Mouse (Mus musculus) layer of hippocampus, postnatal 14 days (tissue): Measurements from ENCODE around the gene Kifc3. TPM values are rescaled to one million over a fixed set of nuclear protein-coding genes. Genes with fewer than 3 reads are reported as not detected.
A peak's percentile ranks its signal among the peaks of the same experiment; 100 is the strongest.
"Not testable (repeated sequence)": the region's sequence is repeated elsewhere in the genome, so short reads cannot be mapped to it uniquely, and the experiment has no call there.

ENCODE experiments used
- DNase-seq, 2 experiments: peaks; one replicate each; pipeline ENCODE4 v3.0.0; 2021 to 2022; ENCODE audit warnings: low spot score in 2 of 2, mixed read lengths in 1 of 2
- total RNA-seq, 2 experiments: library from RNA; stranded (reverse); gene quantifications; 2 replicates each; pipeline ENCODE4 v1.2.3; 2021

Kifc3 gene
- total RNA-seq, 2 experiments from 2014 or later = 59.0 to 60.2 TPM

DNA sequence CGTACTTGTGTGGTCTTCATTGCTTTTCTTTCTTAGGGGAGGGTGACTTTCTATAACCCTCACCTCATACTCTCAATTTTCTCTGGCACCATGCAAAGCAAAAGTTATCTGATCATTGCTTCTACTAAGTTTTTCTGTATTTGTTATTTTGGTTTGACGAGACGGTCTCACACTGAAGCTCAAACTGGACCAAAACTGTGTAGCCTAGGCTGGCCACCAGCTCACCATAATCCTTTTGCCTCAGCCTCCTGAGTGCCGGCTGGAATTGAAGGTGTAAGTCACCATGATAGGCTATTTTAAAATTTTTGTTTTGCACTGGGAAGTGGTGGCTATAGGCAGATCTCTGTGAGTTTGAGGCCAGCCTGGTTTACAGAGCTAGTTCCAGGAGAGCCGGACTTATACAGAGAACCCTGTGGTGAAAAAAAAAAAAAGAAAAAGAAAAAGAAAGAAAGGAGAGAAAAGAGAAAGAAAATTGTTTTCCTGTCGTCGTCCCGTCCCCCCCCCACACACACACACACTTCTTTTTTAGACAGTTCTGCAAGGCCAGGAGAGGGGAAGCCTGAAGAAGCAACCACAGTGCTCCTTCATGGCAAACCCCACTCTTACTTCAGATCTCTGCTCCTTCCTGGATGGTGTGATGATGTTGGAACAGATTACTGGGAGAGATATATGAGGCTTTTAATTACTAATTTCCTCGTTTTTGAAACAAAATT, 870 bp upstream of the Kifc3 start:
- DNase-seq = no peak

DNA sequence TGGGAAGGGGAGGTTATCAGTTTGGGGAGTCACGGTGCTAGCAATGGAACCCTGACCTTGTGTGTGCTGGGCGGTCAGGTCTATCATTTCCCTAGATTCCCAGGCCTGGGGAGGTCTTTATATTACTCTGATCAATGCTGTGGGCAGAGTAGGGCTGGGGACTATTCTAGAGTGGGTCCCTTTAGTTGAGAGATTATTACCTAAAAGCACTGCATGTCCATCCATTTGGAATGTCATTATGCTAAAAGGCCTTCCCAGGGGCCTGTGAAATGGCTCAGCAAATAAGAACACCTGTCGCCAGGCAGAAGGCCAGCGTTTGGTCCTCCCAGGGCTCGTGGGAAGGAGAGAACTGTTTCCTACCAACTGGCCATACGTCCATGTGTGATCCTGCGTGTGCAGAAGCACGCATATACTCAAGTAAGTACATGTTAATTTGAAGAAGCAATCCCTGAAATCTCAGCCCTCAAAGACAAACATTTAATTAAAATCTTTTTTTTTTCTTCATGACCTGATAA, 499 bp downstream of the Kifc3 start:
- no peak for DNase-seq

DNA sequence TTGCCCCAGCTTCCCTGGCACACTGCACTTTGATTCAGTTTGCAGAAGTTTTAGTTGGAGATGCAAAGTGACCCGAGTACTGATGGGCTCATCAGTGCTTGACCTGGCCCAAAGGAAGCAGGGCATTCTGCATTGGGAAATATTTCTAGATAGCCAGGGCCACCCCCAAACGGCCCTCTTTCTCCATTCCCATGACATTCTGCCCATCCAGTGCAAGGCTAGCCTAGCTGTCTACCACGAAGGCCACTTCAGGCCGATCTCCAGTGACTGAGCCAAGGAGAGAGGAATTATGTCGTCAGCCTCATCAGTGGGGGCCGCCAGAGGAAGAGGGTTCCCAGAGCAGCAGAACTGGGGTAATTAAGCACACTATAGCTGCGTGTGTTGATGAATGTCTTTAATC, 1.1 kb downstream of the Kifc3 start:
- DNase-seq = no peak

DNA sequence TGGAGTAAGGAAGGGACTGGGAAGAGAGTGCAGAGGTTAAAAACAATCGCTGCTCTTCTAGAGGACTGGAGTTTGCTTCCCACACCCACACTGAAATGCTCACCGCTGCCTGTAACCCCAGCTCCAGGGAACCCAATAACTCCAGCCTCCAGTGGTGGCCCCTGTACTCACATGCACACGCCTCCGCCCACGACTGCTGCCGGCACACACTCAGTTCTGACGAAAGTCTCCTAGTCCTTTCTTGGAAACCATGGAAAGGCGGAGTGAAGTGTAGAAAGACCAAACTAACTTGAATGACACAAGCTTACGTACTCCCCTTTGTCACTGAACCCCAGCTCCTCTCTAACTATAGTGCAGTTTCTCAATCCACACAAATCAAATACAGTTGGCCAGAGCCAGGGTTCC, 2.6 kb downstream of the Kifc3 start:
- DNase-seq = no peak

DNA sequence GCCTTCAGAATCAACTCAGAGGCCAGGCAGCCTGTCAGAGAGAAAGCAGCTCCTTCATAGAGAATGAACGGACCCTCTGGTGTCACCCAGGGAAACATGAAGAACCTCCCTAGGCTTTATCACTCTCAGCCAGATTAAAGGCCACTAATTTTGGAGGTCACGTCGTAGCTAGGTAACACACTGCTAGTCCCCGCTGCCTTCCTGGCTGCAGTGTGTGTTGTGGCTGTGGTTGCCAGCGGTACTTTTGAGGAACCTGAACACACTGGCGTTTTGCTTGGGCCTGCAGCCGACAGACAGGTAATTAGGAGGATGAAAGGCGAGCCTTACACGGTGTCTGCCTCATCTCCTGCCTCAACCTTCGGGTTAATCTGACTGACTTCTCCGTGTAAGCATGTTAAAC, 6.9 kb downstream of the Kifc3 start:
- no peak for DNase-seq

DNA sequence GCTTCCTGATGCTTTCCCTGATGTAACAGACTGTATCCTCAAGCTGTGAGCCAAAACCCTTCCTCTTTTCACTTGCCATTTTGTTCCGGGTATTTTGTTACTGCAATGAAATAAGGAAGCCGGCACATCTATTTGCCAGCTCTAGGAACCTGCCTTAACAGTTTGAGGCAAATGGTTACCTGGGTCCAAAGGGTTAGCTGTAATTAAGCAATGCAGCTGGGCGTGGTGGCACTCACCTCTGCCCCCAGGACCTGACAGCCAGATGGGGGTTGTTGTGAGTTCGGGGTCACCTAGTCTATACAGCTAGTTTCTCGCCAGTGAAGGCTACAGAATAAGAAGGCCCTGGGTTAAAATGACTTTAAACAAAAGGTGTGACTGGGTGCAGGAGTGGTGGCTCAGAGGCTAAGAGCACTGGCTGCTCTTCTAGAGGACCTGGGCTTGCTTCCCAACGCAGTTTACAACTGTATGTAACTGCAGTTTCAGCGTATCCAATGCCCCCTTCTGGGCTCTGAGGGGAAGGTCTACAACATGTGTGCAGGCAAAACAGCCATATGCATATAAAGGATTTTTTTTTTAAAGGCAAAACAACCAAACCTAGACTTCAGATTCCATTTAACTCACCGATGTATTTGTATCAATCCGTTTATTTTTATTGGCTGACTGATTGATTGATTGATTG, 11.0 kb downstream of the Kifc3 start:
- no peak for DNase-seq

DNA sequence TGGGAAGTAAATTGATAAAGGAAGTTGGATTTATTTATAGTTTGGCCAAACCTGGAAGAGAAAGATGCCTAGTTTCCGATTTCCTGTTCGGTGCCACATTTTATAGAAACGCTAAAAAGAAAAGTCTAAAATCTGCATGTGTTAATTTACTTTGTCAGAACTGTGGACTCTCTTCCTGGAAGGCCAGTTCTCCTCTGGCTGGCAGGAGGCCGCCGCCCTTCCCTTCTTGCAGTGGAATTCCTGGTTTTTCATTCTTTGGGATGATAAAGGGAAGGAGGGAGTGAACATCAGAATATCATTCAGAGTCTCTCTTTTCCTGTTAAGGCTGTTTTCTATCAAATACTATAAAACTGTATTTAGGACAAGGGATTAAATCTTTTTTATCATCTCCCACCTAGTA, 15.0 kb downstream of the Kifc3 start:
- no peak for DNase-seq

DNA sequence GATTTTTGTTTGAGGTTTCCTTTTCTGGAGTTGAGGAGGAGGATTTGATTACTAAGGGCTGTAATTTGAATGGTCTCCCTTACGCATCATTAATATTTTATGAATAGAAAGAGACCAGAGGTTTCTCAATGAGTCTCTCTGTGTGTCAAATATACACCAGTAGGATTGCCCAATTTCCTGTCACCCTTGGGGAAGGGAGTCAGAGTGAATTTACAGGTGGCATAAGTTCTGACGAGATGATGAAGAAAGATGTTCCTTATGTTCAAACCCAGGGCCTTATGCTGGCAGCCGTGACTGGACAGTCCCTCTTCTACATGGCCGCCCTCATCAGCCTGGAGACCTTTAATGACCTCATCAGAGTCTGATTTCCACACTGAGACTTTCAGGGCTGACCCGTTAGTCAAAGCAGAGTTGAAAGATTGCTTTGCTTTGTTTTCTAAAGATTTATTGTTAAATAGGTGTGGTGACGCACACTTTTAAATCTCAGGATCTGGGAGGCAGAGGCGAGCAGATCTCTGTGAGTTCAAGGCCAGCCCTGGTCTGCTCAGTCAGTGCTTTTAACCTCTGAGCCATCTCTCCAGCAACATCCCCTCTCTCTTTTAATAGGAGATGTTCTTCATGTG, 16.6 kb downstream of the Kifc3 start:
- DNase-seq = no peak

DNA sequence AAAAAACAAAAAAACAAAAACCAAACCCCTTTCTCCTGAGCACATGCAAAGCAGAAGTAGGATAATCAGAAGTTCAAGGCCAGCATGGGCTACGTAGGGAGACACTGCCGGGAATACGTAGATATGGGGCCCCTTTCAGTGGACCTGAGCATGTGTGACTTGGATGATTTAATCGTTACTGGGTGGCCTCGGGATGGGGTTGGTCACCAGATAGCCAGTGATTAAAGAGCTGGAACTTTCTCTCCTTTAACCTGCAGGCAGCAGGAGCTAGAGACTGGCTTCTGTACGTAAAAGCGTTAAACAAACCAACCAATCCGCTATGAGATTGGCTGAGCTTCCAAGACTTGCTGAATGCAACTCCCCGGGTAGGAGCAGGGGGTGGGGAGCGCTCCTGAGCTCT, 17.5 kb downstream of the Kifc3 start:
- no peak for DNase-seq

DNA sequence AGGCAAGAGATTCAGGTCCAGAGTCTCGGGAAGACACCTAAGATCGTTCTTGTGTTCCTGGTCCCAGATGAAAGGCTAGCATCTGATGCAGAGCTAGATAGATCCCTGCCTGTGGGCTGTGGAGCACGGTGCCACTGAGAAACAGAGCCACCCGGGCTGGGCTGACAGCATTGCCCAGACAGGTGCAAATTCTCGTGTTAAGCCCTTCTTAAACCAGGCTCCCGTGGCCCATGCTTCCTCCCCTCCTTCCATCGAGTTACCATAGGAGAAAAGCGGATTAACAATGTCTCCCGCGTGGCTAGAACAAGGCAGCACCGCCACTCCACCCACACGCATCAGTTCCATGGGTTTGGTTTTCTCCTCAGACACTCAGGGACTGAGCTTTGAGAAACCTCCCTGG, 18.4 kb downstream of the Kifc3 start:
- no peak for DNase-seq

DNA sequence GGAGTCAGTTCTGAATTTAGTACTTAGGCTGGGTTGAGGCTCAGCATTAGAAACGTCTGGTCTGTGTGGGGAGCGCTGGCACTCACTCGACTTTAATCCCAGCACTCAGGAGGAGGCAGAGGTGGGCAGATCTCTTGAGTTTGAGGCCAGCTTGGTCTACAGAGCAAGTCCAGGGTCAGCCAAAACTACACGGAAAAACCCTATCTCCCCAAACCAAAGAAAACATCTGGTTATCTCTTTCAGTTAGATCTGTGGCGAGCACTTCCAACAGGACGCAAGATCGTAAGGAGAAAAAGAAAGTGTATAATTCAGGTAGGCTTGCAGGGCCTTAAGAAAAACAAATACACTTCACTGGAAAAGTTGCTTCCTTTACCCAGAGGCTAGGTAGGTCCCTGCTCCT, 20.8 kb downstream of the Kifc3 start:
- DNase-seq = no peak

DNA sequence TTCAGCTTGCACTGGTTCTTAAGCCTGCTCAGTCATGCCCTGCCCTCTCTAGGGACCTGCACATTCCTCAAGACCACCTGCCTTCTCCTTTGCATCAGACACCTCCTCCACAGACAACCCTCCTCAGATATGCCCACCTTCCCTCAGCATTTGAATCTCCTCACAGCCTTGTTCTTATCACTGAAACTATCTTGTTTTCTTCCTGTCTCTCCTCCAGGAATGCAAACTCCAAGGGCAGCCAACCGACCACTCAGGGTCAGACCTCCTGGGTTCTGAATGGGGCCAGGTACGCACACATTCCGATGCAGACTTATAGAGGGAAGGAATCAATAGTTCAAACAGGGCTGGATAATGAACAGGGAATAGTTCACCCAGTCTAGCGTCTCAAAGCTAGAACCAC, 24.4 kb downstream of the Kifc3 start:
- DNase-seq = no peak

DNA sequence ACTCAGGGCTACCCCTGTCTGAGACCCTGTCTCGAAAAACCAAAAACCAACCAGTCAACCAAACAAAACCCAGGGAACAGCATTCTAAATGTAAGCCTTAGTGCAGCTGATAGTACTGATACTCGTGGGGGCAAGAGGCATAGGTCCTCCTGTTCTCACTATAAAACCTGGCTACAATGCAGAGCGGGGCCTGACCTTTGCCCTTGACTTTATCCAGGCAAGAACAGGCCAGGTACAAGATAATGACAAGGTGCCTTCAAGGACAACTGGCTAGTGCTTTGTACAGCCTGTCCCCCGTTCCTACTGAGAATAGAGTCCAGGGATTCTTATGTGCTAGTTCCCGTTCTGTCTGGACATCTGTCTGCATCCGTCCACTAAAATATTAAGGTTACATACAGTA, 25.6 kb downstream of the Kifc3 start:
- DNase-seq = no peak

DNA sequence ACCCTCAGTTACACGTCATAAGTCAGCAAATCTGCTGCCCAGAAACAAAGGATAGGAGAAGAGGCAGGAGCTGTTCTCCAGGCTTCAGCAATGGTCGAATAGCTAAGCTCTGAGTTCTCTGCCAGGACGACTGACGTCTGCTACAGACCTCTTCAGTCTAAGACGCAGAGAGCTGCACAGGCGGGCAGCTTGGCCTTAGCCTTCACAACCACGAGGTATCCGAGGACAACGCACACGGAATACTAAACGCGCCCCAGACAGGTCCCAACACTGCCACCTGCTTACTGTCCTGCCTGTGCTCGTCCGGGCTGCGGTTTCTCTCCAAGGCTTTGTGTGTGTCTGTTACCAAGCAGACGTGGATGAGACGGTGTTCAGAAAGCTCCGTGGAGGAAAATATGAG, 26.8 kb downstream of the Kifc3 start:
- peak; percentile 56 to 62 for DNase-seq

DNA sequence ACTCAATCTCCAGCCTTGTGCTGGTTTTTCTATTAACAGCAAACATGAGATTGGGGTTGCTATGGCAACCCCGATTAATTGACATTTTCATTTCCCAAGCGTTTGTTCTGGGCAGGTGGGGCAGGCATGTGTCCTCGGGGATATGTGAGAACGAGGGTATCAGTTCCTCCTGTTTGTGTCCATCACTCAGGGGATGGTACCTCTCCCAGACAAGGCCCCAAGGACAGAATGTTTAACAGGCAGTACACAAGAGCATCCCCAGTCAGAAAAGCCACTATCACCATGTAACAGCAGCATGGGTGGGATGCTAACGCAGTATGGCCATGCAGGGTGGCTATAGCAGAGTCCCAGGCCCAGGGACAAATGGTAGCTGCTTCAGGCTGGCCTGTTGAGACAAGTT, 27.3 kb downstream of the Kifc3 start:
- DNase-seq = peak; percentile 46 to 66

DNA sequence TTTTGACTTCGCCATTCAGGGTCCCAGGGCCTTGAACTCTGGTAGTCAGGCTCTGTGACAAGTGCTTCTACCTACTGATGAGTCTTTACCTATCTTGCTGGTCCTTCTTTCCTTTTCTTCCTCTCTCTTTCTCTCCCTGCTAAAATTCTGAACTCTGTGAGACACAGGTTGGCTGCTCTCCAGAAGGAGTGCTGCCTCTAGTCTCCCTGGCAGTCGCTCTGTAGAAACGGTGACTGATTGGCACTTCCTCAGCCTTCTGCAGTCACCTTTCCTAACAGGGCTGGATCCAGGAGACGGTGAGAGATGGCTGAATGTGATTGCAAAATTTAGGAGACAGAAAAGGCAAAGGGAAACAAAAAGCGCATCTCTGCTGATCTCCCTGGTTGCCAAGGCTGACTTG, 30.2 kb downstream of the Kifc3 start:
- DNase-seq = no peak

DNA sequence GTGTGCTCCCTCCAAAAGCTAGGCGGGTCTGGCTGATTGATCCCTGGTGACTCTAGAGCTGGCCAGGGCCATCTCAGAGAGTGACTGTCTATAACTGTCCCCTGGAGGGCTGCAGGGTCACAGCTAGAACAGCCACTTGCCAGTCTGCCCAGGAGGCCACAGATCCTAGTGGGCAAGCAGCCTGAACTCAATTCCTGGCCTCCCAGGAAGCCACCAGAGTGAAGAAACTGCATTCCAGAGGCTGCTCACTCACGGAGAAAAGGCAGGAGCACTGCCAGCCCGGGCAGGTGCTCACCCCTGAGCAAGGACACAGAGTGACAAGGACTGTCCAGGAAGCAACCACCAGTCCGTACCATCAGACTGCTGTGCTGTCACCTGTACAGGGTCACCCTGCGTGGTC, 34.9 kb downstream of the Kifc3 start:
- no peak for DNase-seq

DNA sequence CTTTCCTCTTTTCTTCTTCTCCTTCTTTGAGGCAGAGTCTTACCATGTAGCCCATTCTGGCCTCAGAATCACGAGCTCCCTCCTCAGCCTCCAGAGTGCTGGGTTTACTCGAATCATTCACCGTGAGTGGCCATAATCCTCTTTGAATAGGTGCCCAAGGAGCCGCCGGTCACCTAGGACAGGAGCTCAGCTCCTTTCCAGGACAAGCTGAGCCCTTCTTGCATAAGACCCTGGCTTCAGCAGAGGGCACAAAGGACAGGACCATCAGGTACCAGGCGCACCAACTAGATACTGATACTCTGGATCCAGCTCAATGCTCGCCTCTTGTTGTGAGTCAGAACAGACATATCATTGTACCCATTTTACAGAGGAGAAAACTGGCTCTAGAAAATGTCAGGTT, 36.2 kb downstream of the Kifc3 start:
- DNase-seq = no peak

DNA sequence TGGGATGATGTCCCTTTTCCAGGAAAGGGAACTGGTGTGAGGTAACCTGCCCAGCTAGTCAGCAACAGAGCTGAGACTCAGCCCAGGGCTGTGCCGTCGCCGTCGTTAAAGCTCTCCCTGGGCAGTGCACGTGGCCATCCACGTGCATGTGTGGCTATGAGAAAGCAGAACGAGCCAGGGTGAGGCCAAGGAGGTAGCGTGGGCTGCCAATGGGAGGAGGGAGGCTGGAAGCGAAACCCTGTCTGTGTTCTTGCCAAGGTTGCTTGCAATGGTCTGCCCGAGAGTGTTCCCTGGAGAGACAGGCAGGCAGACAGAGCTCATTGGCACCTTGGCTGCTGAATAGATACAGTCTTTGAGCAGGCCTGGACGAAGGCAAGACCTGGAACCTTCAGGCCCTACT, 36.7 kb downstream of the Kifc3 start:
- peak; percentile 41 to 78 for DNase-seq

DNA sequence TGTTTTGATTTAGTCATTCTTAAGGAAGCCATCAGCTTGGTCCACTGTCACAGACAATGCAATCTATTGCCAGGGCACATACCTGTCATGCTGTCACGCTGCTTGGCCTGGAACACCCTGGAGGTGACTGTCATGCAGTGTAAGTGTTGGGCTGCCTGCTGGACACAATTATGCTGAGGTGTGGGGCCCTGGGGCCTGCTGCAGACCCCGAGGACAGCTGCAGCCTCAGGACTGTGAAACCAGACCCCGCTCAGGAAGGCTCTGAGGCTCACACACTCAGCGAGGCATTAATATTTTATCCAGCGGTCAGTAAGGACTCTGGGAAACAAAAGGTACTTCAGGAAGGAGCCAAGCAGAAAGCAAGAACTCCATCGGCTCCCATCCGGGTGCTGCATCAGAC, 38.1 kb downstream of the Kifc3 start:
- DNase-seq = no peak

DNA sequence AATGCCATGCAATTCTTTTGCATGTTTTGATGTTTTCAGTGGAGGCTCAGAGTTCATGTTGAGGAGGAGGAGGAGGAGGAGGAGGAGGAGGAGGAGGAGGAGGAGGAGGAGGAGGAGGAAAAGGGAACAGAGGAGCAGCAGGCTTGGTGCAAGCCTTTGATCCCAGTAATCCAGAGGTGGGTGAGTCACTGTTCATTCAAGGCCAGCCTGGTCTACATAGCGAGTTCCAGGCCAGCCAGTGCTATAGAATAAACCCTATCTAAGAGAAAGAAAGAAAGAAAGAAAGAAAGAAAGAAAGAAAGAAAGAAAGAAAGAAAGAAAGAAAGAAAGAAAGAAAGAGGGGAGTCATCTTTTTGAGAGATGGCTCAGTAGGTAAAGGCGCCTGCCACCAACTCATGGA, 38.6 kb downstream of the Kifc3 start:
- DNase-seq = not testable (repeated sequence)

DNA sequence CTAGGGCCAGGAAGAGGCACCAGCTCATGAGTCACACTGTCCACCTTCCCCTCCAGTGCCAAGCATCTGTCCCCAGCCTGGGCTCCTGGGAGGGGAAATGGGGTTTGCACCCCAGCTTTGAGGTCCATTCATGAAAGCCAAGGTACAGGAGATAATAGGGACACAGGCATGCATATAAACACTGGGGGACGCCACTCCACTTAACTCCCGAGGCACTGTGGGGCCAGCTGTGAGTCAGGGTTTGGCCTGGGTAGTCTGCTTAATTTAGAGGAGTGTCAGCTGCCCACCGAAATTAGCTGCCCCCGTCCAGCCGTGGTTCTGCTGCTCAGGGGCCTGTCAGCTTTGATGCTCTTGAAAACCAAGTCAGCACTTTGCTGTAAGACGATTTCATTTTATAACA, 39.8 kb downstream of the Kifc3 start:
- no peak for DNase-seq

DNA sequence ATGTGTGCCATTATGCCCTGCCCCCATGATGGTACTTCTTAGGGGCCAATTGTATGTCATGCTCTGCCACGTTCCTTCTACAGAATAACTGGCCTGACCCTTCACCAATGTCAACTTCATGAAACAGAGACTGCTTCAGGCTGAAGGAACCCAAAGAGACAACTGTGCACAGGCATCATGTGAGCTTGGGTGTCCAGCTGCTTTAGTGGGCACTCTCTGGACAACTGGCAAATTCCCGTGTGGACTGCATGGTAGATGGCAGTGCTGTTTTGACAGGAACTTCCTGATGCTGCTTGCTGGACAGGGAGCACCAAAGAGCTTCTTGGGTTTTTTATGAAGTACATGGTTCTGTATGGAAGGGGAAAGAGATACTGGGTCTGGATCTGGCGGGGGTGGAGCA, 43.3 kb downstream of the Kifc3 start:
- no peak for DNase-seq
